Mouse (Mus musculus) kidney, postnatal 25 days (tissue): Measurements from ENCODE around the gene Spata16.
"Not testable (repeated sequence)": the region's sequence is repeated elsewhere in the genome, so short reads cannot be mapped to it uniquely, and the experiment has no call there.

Source experiments
- DNase-seq, 2 experiments: peaks; one replicate each; pipeline ENCODE4 v3.0.0; 2021; ENCODE audit warnings: mixed read lengths in 2 of 2

The Spata16 gene

GRCm38 (mm10) chr3:26637402-26637801 is at the start of gene Spata16:
Spata16 (plus strand) TSS chr3:26637620.
- no peak for DNase-seq

GRCm38 (mm10) chr3:26604861-26605260 is 32.6 kb upstream of the Spata16 start:
- no peak for DNase-seq

GRCm38 (mm10) chr3:26608531-26608930 is 28.9 kb upstream of the Spata16 start:
- no peak for DNase-seq

- DNase-seq: no peak
Observed at GRCm38 (mm10) chr3:26639214-26639613, 1.8 kb downstream of the Spata16 start.

GRCm38 (mm10) chr3:26639851-26640250 is 2.4 kb downstream of the Spata16 start:
- no peak for DNase-seq

GRCm38 (mm10) chr3:26640321-26641075 is 3.1 kb downstream of the Spata16 start:
- DNase-seq: no peak

GRCm38 (mm10) chr3:26641351-26642249 is 4.2 kb downstream of the Spata16 start:
- DNase-seq: no peak

- no peak for DNase-seq
Observed at GRCm38 (mm10) chr3:26644136-26644535, 6.7 kb downstream of the Spata16 start.

GRCm38 (mm10) chr3:26646834-26647233 is 9.4 kb downstream of the Spata16 start:
- DNase-seq: no peak

GRCm38 (mm10) chr3:26685832-26686231 is 48.4 kb downstream of the Spata16 start:
- DNase-seq: no peak

- not testable (repeated sequence) for DNase-seq
Observed at GRCm38 (mm10) chr3:26709492-26709891, 72.1 kb downstream of the Spata16 start.

GRCm38 (mm10) chr3:26727526-26727925 is 90.1 kb downstream of the Spata16 start:
- DNase-seq: no peak

- no peak for DNase-seq
Observed at GRCm38 (mm10) chr3:26750492-26750891, 113.1 kb downstream of the Spata16 start.

GRCm38 (mm10) chr3:26752441-26752840 is 115.0 kb downstream of the Spata16 start:
- no peak for DNase-seq

GRCm38 (mm10) chr3:26793334-26794101 is 156.1 kb downstream of the Spata16 start:
- DNase-seq: no peak

GRCm38 (mm10) chr3:26795851-26796538 is 158.6 kb downstream of the Spata16 start:
- no peak for DNase-seq

- no peak for DNase-seq
Observed at GRCm38 (mm10) chr3:26796954-26797353, 159.5 kb downstream of the Spata16 start.

- no peak for DNase-seq
Observed at GRCm38 (mm10) chr3:26814307-26814706, 176.9 kb downstream of the Spata16 start.

GRCm38 (mm10) chr3:26815764-26816163 is 178.3 kb downstream of the Spata16 start:
- DNase-seq: no peak

GRCm38 (mm10) chr3:26819398-26819797 is 182.0 kb downstream of the Spata16 start:
- DNase-seq: no peak

- DNase-seq: no peak
Observed at GRCm38 (mm10) chr3:26826958-26827839, 189.8 kb downstream of the Spata16 start.
